Mouse (Mus musculus) cerebellum, postnatal 4 days (tissue): ENCODE measurements around the gene Prkcb.

Source experiments
- DNase-seq, 2 experiments: peaks; one replicate each; pipeline ENCODE4 v3.0.0; 2022; ENCODE audit warnings: low spot score in 2 of 2, mixed read lengths in 1 of 2

The Prkcb gene

DNA sequence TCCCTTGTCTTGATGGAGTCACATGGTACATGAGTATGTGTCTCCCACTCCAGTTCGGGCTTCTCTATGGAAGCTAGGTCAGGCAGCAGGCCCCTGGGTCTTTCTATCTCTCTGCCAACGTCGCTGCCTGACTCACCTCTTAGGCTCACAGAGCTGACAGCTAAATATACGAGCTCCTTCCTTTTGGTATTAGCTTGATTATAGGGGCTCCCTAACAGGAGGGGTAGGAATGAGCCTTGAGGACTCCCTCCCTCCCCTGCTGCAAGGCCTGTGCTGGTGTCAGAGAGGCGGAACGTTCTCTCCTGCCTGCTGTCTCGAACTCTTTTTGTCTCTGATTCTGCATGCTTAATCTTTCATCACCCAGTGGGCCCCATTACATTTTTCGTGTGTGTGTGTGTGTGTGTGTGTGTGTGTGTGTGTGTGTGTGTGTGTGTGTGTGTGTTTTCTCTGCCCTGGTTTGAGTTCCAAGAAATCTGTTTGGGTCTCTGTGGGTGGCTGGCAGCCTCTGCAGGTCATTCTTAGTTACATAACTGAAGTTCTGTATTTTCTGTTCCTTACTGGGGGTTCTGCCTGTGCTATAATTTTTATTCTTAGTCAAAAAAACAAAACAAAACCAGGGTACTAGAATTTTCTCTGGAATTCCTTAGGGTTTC is 33.6 kb downstream of the Prkcb start:
- no peak for DNase-seq

DNA sequence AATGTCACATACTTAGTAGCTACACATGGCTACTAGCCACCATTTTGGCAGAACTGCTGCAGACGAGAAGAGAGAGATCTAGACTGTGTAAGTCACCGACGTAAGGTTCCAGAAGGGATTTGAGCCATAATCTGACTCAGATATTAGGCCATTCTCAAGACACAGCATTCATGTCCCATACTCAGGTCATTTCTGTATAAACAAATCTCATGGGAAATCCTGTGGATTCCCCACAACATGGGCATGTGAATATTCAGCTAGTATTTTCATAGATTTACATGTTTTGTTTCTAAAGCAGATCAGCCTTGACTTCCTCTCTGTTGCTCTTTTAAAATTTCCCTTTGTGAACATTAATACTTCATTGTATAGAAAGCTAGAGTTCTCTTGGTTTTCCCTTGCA is 39.4 kb downstream of the Prkcb start:
- DNase-seq, result no peak

DNA sequence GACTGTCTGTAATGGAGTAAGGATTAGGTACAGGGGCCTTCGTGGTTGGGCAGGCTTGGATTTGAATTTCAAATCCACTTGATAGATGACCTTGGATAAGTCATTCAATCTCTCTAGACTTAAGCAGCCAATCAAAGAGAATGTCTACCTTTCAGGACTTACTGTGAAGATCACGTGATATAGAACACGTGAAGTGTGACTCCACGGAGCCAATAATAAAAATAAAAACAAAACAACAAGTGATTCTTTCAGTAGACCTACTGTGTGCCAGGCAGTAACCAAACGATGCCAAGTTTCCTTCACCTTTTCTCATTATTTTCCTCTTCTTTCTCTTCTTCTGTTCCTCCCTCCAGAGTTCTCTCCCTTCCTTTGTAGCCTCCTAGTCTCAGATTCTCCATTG is 39.9 kb downstream of the Prkcb start:
- DNase-seq, result no peak

DNA sequence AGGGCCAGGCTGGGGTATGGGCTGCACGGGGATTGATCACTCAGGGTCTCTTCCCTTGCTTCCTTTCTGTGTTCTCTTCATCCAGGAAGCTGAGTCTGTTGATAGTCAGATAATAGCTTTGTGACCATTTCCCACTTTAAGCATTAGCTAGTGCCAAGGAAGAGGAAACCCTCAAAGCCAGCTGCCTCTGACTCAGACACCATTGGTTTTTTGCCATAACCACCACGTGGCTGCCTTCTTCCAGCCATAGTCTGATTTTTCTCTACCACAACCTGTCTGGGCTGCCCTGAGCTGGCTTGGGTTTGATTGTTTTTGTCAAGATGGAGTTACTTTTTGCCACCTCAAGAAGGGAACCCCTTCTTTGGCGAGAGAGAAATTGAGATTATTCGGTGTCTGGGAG is 41.0 kb downstream of the Prkcb start:
- DNase-seq, result no peak

DNA sequence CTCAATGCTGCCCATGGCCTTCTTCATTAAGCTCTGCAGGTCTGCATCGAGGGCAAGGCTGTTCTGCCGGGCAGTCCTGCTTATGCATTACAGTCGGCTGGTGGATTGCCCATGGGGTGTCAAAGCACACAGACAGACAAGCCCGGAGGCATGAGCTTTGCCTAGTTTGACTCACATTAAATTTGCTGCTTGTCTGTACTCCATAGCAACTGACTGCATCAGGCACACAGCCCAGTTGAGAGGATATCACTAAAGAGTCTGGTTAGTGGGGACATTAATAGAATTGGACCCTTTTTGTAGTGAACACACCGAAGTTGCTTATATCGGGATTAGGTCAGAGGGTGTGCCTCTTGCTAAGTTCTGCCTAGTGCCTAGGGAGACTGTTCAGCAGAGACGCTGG is 45.1 kb downstream of the Prkcb start:
- DNase-seq, result no peak

DNA sequence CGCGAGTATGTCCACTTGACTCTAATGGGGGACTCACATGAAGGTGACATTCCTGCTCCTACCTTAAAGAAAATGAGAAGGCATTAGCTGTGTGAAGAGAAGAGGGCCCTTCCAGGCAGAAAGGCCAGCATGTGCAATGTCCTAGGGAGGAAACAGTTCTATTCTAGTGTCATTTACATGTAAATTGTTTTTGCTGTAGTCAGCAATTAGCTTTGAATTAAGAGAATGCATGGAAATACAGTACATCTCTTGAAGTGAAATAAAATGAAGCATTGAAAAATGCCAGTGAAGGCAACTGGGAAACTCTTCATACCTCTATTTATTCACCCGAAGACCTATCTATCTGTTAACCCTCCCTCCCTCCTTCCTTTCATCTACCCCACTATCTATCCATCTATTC is 48.8 kb downstream of the Prkcb start:
- no peak for DNase-seq

DNA sequence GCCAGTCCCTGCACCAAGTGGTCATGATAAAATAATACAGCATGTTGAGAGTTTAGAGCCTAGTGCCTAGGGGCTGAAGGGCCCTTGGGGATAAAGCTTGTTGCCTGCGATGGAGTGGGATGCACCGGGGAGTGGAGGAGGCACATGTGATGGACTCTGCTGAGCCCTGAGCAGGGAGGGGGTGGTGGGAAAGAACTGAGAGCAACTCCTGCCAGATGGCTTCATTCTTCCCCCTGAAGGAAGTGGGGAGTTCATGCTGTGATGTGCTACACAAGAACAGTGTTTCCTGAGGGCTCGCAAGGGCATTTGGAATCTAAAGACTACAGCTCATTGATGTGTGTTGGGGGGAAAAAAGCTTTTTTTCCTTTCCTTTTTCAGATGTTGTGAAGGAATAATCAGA is 49.5 kb downstream of the Prkcb start:
- DNase-seq, result no peak

DNA sequence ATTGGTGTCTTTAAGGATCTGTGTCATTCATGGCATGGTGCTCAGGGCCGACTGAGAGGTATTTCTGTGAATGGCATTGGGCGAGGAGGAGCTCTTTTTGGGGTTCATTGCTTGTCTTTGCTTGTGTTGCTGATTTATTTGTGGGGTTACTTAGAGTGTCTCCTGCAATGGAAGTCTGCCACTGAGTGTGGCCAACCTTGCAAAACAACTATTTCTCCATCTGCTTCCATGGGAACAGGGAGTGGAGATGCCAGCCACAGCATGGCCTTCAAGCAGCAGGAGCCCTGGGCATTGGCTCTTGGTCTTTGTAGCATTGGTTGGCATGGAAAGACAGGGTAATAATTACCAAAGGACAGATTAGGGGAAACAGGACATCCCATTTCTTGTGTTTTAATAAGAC is 50.9 kb downstream of the Prkcb start:
- DNase-seq, result peak in 1 of 2 experiments; percentile 21

DNA sequence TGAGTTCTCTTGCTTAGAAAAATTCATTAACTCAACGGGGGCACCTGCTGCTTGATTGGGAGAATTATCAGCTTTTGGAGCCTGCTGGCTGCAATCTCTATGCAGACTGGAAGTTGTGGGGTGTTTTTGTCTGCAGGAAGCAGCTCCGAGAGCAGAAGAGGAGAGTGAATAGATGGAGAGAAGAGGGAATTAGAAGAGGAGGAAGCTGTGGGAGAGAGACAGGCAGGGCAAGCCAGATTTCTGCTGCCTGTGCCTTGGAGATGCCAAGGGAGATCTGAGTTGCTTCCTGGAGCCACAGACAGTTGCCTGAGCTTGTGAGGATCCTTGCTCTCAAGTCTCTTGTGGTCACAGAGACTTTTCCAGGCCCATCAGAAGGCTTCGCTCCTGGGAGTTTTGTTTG is 53.3 kb downstream of the Prkcb start:
- DNase-seq, result no peak

DNA sequence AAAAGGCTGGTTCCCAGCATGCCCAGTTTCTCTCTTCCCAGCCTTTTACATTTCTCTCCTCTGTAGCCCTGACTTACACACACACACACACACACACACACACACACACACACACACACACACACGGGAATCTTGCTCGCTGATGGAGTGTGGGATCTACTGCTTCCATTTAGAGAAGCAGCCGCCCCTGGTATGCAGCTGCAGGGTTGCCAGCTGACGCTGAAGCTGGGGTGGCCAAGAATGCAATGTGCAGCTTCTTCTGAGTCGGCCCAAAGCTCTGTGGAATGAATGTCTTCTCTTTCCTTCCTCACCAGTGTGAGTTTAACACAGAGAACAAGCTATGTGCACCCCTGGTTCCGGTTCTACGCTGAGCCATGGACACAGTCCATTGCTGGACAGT is 56.1 kb downstream of the Prkcb start:
- DNase-seq, result no peak

DNA sequence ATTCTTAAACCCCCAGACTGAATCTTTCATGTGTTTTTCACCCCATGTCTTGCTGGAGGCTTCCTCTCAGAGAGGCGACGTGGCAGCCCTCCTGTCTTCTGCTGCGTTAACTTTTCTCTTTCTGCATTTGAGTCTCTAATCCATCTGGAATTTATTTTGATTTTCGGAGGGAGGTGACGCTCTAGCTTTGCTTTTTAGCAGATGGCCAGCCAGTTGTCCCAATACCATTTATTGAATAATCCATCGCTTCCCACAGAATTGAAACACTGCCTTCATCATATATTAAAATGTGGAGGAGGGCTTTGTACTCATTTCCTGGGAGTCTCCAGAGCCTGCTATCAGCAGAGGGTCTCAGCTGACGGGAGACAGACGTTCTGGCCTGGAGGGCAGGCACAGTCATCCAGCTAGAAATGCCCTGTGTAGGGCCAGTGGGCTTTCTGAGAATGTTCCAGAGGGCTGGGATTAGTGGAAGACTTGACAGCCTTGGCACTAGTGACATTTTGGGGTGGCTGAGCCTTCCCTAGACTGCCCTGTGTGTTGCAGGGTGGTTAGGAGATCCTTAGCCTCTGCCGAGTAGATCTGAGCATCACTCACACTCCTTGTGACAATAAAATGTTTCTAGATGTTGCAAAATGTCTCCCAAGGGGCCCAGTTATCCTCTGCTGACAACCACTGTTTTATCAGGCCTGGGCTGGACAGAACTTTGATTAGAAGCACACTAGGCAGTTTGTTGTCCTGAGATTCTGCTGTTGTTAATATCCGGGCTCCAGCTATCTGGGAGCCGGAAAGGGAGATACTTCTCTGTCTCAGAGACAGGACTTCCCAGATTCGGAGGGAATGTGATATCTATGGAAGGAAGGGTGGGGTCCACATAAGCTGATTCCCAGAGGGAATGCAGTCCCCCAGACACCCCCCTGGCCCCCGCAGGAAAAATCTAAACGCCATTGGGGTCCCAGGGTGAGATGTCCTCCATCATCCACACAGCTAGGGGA is 58.0 kb downstream of the Prkcb start:
- DNase-seq, result no peak

DNA sequence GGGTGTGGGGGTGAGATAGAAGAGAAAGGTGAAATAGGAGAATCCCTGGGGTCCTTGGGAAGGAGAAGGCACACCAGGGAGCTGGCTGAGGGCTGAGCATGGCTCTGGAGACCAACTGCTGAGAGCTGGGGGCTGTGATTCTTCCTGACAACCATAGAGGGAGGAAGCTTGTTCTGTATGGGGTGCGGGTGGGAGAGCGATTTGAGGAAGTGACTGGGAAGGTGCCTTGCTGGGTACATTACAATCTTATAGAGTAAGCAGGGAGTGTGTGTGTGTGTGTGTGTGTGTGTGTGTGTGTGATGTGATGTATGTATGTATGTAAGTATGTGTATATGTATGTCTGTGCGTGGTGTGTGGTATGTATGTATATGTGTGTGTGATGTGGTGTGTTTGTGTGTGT is 58.9 kb downstream of the Prkcb start:
- no peak for DNase-seq

DNA sequence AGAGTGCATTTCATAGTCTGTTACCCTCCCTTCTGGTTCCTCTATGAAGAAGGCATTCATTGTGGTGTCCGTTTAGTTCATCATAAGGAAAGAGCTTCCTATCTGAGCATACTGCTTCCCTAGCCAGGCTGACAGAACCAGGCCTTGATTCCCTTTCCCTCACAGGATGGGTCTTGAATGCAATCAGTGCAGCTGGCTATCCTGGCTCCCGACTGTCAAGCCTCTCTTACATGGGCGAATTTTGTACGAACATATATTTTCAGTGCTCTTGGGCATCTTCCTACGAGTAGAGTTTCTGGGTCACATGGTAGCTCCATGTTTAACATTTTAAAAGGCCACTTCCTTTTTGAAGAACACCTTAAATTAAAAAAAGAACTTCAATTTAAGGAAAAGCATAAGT is 61.4 kb downstream of the Prkcb start:
- no peak for DNase-seq

DNA sequence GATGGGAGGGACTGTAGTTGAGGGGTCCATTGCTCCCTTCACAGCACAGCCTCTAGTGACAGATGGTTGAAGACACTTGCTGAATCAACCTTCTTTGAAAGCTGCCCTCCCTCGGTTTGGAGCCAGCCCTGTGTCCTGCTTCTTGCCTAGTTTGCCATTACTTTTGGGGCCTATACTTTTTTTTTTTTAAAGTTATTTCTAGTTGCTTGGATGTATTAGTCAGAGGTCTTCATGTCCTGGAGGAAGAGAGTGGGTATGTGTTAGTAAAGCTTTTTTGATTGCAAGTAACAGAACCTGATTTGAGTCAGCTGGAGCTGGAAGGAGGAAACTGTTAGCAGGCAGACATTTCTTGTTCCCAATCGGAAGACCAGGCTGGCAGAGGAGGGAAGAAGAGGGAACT is 62.2 kb downstream of the Prkcb start:
- DNase-seq, result no peak

DNA sequence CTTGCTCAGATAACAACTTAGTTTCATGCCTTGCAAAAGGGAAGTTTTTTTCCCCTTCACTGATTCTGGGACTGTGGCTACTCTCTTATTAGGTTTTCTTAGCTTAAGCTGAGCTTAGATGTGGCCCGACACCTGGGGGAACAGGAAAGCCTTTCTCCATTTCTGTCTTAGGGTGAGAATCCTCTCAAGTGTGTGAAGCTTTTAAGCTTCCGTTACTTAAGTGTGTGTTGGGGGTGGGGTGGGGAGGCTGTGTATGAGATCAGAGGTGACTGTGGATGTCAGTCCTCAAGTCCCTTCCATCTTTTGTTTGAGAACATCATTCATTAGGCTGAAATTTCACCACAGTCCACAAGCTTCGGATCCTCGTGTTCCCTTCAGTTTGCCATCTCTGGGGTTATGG is 63.3 kb downstream of the Prkcb start:
- no peak for DNase-seq

DNA sequence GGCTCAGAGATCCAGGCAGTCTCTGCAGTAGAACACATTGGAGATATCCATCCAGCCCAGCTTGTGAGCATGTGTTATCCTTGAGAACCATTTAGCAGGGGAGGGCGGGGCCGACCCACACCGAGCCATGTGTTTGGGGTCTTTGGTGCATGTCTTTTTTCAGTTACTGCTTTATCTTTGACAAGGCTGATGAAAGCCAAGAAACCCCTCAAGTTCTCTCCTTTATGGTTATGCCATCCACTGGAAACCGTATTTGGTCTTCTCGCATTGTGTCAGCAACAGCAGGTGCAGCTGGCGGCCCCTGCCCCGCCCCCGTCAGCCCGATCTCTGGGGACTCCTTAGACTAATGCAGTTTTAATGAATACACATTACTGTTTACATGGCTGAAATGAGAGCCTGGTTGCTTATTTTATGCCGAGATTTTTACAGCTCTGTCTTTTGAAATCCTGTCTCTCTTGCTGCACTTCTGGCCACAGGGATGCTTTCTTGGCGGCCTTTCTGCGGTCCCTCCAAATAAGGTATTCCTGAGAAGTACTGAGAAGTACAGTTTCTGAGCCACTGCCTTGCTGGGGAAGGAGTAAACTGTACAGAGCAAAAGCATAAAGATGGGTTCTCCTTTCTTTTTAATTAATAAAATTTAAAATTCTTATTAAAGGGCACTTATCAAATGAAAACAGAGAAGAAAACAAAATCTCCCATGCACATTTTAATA is 64.2 kb downstream of the Prkcb start:
- DNase-seq, result peak in 1 of 2 experiments; percentile 30

DNA sequence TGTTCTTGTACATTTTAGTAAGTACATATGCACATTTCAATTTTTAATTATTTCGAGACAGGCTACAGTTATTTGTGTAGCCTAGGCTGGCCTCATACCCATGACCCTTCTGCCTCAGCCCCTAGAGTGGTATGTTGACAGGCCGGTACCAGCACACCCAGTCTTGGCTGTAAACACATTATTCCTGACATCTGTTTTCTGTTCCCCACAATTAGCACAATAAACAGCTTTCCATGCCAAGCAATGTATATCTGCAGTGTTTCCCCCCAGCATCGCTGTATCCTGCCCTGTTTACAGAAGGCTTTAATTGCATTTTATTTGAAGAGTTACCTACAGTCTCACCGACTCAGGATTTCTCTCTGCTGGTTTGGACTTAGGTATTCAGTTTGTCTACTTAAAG is 64.8 kb downstream of the Prkcb start:
- no peak for DNase-seq

DNA sequence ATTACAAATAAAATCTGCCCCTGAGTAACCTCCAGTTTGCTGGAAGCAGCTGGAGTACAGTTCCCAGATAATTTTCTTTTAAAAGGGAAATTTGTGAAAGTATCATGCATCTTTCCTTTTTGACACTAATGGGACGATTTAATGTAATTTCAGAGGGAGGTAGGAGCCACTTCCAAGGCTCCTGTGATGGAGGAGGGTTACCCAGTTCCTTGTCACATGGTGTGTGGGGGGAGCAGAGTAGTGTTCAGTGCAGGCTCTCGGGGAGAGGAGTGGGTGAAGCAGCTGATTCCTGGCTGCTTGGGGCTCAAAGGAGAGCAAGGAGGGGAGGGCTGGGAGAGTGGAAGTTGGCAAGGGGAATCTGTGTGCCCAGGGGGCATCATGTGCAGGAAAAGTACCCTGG is 68.4 kb downstream of the Prkcb start:
- DNase-seq, result no peak

DNA sequence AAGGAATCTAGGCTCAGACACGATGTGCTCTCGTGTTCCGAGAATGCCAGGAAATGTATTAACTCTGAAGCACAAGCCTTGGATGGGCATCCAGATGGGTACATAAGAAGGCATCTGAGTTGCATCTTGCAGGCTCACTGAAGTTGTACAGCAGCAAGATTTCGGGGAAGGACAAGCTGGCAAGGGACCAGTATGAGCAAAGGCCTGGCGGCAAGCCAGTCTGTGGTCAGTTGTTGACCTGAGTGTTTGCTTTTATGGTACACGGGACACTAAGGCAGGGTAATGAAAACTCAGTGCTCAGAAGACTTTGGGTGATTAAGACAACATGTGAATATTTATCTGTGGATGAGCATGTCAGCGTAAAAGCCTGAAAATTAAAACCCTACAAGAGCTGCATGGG is 69.3 kb downstream of the Prkcb start:
- peak in 1 of 2 experiments; percentile 36 for DNase-seq

DNA sequence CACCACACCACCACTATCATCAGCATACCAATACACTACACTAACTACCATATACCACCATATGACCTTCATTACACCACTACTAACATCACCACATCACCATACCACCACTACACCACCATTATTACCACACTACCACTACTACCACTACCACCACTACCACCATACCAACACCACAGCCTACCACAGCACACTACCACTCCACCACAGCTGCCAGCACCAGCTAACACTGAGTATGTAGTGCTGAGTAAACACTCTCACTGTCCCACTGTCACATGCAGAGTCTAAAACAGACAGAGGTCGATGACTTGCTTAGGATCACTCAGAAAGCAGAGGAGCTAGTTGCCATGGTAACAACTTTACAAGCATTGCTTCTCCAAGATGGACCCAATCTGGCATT is 78.1 kb downstream of the Prkcb start:
- no peak for DNase-seq

DNA sequence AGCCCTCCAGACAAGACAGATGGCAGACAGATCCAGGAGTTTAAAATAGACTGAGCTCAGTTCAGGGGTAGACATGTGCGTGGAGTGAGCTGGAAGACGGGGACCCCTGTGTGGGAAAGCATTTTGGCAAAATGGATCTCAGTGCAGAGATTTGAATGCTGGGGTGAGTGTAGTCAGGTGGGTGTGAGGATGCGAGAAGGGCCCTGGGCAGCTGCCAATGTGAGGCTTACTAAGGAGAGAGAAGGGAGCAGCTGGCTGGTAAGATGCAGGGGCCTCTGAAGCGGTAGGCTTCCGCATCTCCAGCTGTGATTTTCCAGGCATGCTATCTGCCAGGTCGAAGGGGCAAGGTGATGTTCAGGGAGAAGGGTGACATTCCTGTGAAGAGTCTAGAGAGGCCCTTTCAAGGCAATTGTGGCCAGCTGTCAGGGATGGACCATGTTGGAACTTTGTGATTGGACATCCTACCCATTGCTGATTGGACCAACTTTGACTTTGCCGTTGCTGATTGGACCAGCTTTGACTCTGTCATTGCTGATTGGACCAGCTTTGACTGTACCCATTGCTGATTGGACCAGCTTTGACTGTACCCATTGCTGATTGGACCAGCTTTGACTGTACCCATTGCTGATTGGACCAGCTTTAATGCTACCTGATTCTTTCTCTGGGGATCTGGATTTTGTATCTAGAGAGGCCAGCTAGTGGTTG is 78.9 kb downstream of the Prkcb start:
- no peak for DNase-seq

DNA sequence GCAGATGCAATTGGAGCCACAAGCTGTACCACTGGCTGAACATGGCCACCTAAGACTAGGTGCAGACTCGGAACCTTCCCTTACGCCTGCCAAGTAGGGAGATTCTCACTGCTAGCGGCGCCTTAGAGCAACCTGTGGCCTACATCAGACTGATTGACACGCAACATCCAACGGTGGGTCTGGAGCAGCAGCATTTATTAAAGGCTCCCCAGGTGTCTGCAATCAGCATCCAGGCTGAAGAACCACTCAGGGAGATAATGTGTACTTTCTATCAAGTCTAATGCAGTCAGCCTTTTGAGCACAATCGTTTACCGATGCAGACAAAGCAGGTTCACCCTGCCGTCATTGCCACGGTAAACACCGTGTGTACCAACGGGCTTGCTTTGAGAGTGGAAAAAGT is 81.9 kb downstream of the Prkcb start:
- DNase-seq, result no peak
